Mouse (Mus musculus): ENCODE data around the gene Magi3. TPM values are rescaled to one million over a fixed set of nuclear protein-coding genes. Genes with fewer than 3 reads are reported as not detected.

Magi3 gene
- polyA plus RNA-seq, 1 experiment from 2014 or later, result 6.6 TPM

- no peaks in the 10 kb centered on the region for H3K4me1 ChIP-seq (ENCODE audit: control insufficient read depth, insufficient read depth, low read length)
- H3K4me2 ChIP-seq (ENCODE audit: low read depth, low read length), result no peak overlapping the region
- no peak overlapping the region for H3K9ac ChIP-seq (ENCODE audit: low read depth, low read length)
- H3K9me3 ChIP-seq (ENCODE audit: control insufficient read depth, low read length), result no peaks in the 10 kb centered on the region
- ATAC-seq, result no peak; the same call in 1 of the 2 replicates
- H3K36me3 ChIP-seq (ENCODE audit: control insufficient read depth, insufficient read depth, low read length), result no peaks in the 10 kb centered on the region
- no peaks in the 10 kb centered on the region for H3K27me3 ChIP-seq (replicated peaks; ENCODE audit: control insufficient read depth, insufficient read depth, low read length)
- WGBS, result 59% methylated on average over 3 of the region's 3 CpGs
- H3K27ac ChIP-seq (ENCODE audit: low read length), result no peak overlapping the region
- no peak overlapping the region for H3K4me3 ChIP-seq (ENCODE audit: low read length)
Measured at GRCm38 (mm10) chr3:104095936-104096335, 124.2 kb downstream of the Magi3 start.

GRCm38 (mm10) chr3:104094646-104095045, 125.5 kb downstream of the Magi3 start:
- no peak overlapping the region for H3K4me3 ChIP-seq (ENCODE audit: low read length)
- no peaks in the 10 kb centered on the region for H3K4me1 ChIP-seq (ENCODE audit: control insufficient read depth, insufficient read depth, low read length)
- no peak for ATAC-seq
- H3K9me3 ChIP-seq (ENCODE audit: control insufficient read depth, low read length), result no peaks in the 10 kb centered on the region
- no peak overlapping the region for H3K27ac ChIP-seq (ENCODE audit: low read length)
- H3K9ac ChIP-seq (ENCODE audit: low read depth, low read length), result no peak overlapping the region
- no peak overlapping the region for H3K4me2 ChIP-seq (ENCODE audit: low read depth, low read length)
- H3K27me3 ChIP-seq (replicated peaks; ENCODE audit: control insufficient read depth, insufficient read depth, low read length), result no peaks in the 10 kb centered on the region
- 82% methylated on average over 1 of the region's 1 CpGs for WGBS
- no peaks in the 10 kb centered on the region for H3K36me3 ChIP-seq (ENCODE audit: control insufficient read depth, insufficient read depth, low read length)

GRCm38 (mm10) chr3:104092759-104093158, 127.4 kb downstream of the Magi3 start:
- Histone ChIP-seq H3K27me3 (replicated peaks; ENCODE audit: control insufficient read depth, insufficient read depth, low read length) (no peaks in the 10 kb centered on the region), H3K4me1 (ENCODE audit: control insufficient read depth, insufficient read depth, low read length) (no peaks in the 10 kb centered on the region), H3K36me3 (ENCODE audit: control insufficient read depth, insufficient read depth, low read length) (no peaks in the 10 kb centered on the region), H3K4me3 (ENCODE audit: low read length) (no peak overlapping the region), H3K9me3 (ENCODE audit: control insufficient read depth, low read length) (no peaks in the 10 kb centered on the region), H3K9ac (ENCODE audit: low read depth, low read length) (no peak overlapping the region), H3K27ac (ENCODE audit: low read length) (no peak overlapping the region), H3K4me2 (ENCODE audit: low read depth, low read length) (no peak overlapping the region)
- WGBS, result 69% methylated on average over 5 of the region's 5 CpGs
- ATAC-seq, result no peak

- H3K27me3 ChIP-seq (replicated peaks; ENCODE audit: control insufficient read depth, insufficient read depth, low read length), result no peaks in the 10 kb centered on the region
- ATAC-seq, result no peak
- H3K27ac ChIP-seq (ENCODE audit: low read length), result no peak overlapping the region
- 68% methylated on average over 1 of the region's 1 CpGs for WGBS
- no peak overlapping the region for H3K4me2 ChIP-seq (ENCODE audit: low read depth, low read length)
- H3K36me3 ChIP-seq (ENCODE audit: control insufficient read depth, insufficient read depth, low read length), result 0 out of 2 replicates have a peak, but pooled peaks cover 2% of the 10 kb centered on the region
- H3K9me3 ChIP-seq (ENCODE audit: control insufficient read depth, low read length), result no peaks in the 10 kb centered on the region
- H3K4me1 ChIP-seq (ENCODE audit: control insufficient read depth, insufficient read depth, low read length), result no peaks in the 10 kb centered on the region
- H3K9ac ChIP-seq (ENCODE audit: low read depth, low read length), result no peak overlapping the region
- no peak overlapping the region for H3K4me3 ChIP-seq (ENCODE audit: low read length)
Measured at GRCm38 (mm10) chr3:104082031-104082430, 138.1 kb downstream of the Magi3 start.

- Histone ChIP-seq H3K4me2 (ENCODE audit: low read depth, low read length) (no peak overlapping the region), H3K27ac (ENCODE audit: low read length) (no peak overlapping the region), H3K9ac (ENCODE audit: low read depth, low read length) (no peak overlapping the region), H3K4me3 (ENCODE audit: low read length) (no peak overlapping the region), H3K4me1 (ENCODE audit: control insufficient read depth, insufficient read depth, low read length) (no peaks in the 10 kb centered on the region), H3K27me3 (replicated peaks; ENCODE audit: control insufficient read depth, insufficient read depth, low read length) (no peaks in the 10 kb centered on the region), H3K9me3 (ENCODE audit: control insufficient read depth, low read length) (no peaks in the 10 kb centered on the region), H3K36me3 (ENCODE audit: control insufficient read depth, insufficient read depth, low read length) (0 out of 2 replicates have a peak, but pooled peaks cover 2% of the 10 kb centered on the region)
- no peak for ATAC-seq
Measured at GRCm38 (mm10) chr3:104078725-104079124, 141.4 kb downstream of the Magi3 start.

GRCm38 (mm10) chr3:104069395-104069794, 150.8 kb downstream of the Magi3 start:
- H3K4me3 ChIP-seq (ENCODE audit: low read length), result no peak overlapping the region
- no peak overlapping the region for H3K4me2 ChIP-seq (ENCODE audit: low read depth, low read length)
- no peaks in the 10 kb centered on the region for H3K27me3 ChIP-seq (replicated peaks; ENCODE audit: control insufficient read depth, insufficient read depth, low read length)
- H3K27ac ChIP-seq (ENCODE audit: low read length), result no peak overlapping the region
- no peak overlapping the region for H3K9ac ChIP-seq (ENCODE audit: low read depth, low read length)
- no peaks in the 10 kb centered on the region for H3K36me3 ChIP-seq (ENCODE audit: control insufficient read depth, insufficient read depth, low read length)
- H3K4me1 ChIP-seq (ENCODE audit: control insufficient read depth, insufficient read depth, low read length), result no peaks in the 10 kb centered on the region
- ATAC-seq, result no peak
- H3K9me3 ChIP-seq (ENCODE audit: control insufficient read depth, low read length), result no peaks in the 10 kb centered on the region

GRCm38 (mm10) chr3:104059001-104059622, 161.1 kb downstream of the Magi3 start:
- H3K4me2 ChIP-seq (ENCODE audit: low read depth, low read length), result no peak overlapping the region
- H3K27me3 ChIP-seq (replicated peaks; ENCODE audit: control insufficient read depth, insufficient read depth, low read length), result no peaks in the 10 kb centered on the region
- no peak overlapping the region for H3K27ac ChIP-seq (ENCODE audit: low read length)
- ATAC-seq, result no peak
- H3K4me1 ChIP-seq (ENCODE audit: control insufficient read depth, insufficient read depth, low read length), result no peaks in the 10 kb centered on the region
- H3K4me3 ChIP-seq (ENCODE audit: low read length), result no peak overlapping the region
- 74% methylated on average over 6 of the region's 6 CpGs for WGBS
- no peaks in the 10 kb centered on the region for H3K9me3 ChIP-seq (ENCODE audit: control insufficient read depth, low read length)
- no peaks in the 10 kb centered on the region for H3K36me3 ChIP-seq (ENCODE audit: control insufficient read depth, insufficient read depth, low read length)
- H3K9ac ChIP-seq (ENCODE audit: low read depth, low read length), result no peak overlapping the region

GRCm38 (mm10) chr3:104032747-104033146, 187.4 kb downstream of the Magi3 start:
- no peak overlapping the region for H3K27ac ChIP-seq (ENCODE audit: low read length)
- no peak overlapping the region for H3K4me3 ChIP-seq (ENCODE audit: low read length)
- no peak overlapping the region for H3K9ac ChIP-seq (ENCODE audit: low read depth, low read length)
- H3K36me3 ChIP-seq (ENCODE audit: control insufficient read depth, insufficient read depth, low read length), result no peaks in the 10 kb centered on the region
- H3K4me1 ChIP-seq (ENCODE audit: control insufficient read depth, insufficient read depth, low read length), result no peaks in the 10 kb centered on the region
- no peak for ATAC-seq
- H3K4me2 ChIP-seq (ENCODE audit: low read depth, low read length), result no peak overlapping the region
- no peaks in the 10 kb centered on the region for H3K9me3 ChIP-seq (ENCODE audit: control insufficient read depth, low read length)
- WGBS, result 89% methylated on average over 1 of the region's 1 CpGs
- no peaks in the 10 kb centered on the region for H3K27me3 ChIP-seq (replicated peaks; ENCODE audit: control insufficient read depth, insufficient read depth, low read length)

- ATAC-seq, result no peak
- no peak overlapping the region for H3K27ac ChIP-seq (ENCODE audit: low read length)
- H3K27me3 ChIP-seq (replicated peaks; ENCODE audit: control insufficient read depth, insufficient read depth, low read length), result no peaks in the 10 kb centered on the region
- no peak overlapping the region for H3K9ac ChIP-seq (ENCODE audit: low read depth, low read length)
- H3K36me3 ChIP-seq (ENCODE audit: control insufficient read depth, insufficient read depth, low read length), result 0 out of 2 replicates have a peak, but pooled peaks cover 4% of the 10 kb centered on the region
- H3K9me3 ChIP-seq (ENCODE audit: control insufficient read depth, low read length), result no peaks in the 10 kb centered on the region
- no peaks in the 10 kb centered on the region for H3K4me1 ChIP-seq (ENCODE audit: control insufficient read depth, insufficient read depth, low read length)
- no peak overlapping the region for H3K4me2 ChIP-seq (ENCODE audit: low read depth, low read length)
- H3K4me3 ChIP-seq (ENCODE audit: low read length), result no peak overlapping the region
- WGBS, result 93% methylated on average over 1 of the region's 1 CpGs
Measured at GRCm38 (mm10) chr3:104032086-104032485, 188.1 kb downstream of the Magi3 start.

- H3K36me3 ChIP-seq (ENCODE audit: control insufficient read depth, insufficient read depth, low read length), result 0 out of 2 replicates have a peak, but pooled peaks cover 4% of the 10 kb centered on the region
- no peak overlapping the region for H3K27ac ChIP-seq (ENCODE audit: low read length)
Measured at GRCm38 (mm10) chr3:104026938-104027337, 193.2 kb downstream of the Magi3 start.

More at GRCm38 (mm10) chr3:104026938-104027337, 193.2 kb downstream of the Magi3 start:
- ATAC-seq, result no peak
- Histone ChIP-seq H3K9ac (ENCODE audit: low read depth, low read length) (no peak overlapping the region), H3K4me2 (ENCODE audit: low read depth, low read length) (no peak overlapping the region), H3K4me1 (ENCODE audit: control insufficient read depth, insufficient read depth, low read length) (no peaks in the 10 kb centered on the region), H3K4me3 (ENCODE audit: low read length) (no peak overlapping the region), H3K9me3 (ENCODE audit: control insufficient read depth, low read length) (no peaks in the 10 kb centered on the region), H3K27me3 (replicated peaks; ENCODE audit: control insufficient read depth, insufficient read depth, low read length) (no peaks in the 10 kb centered on the region)
- 44% methylated on average over 3 of the region's 3 CpGs for WGBS

All from intestine, embryonic 16.5 days (tissue).